Comparison of ENCODE assay signal across 8 mouse cellular contexts in genomic region chr6:87582456-87582855, GRCm38 (mm10). TPM values are rescaled to one million over a fixed set of nuclear protein-coding genes. Genes with fewer than 3 reads are reported as not detected.
A peak's percentile ranks its signal among the peaks of the same experiment; 100 is the strongest.
DNase-seq lines count a peak whose midpoint lies in the region; ATAC-seq and TF ChIP-seq lines count a peak whose summit lies in the region.

No protein-coding gene starts in this region.

- 53% methylated on average over 6 of the region's 6 CpGs for WGBS in kidney, adult 2 months
- 68% methylated on average over 6 of the region's 6 CpGs for WGBS in kidney, embryonic 14.5 days
- WGBS in intestine, postnatal 0 days: 13% methylated on average over 6 of the region's 6 CpGs
- WGBS in hindbrain, embryonic 14.5 days: 75% methylated on average over 6 of the region's 6 CpGs

- ATAC-seq in kidney, embryonic 14.5 days (ENCODE audit: low FRiP score, low TSS enrichment): no peak
- ATAC-seq in intestine, postnatal 0 days: peak; percentile 86
- ATAC-seq in hindbrain, embryonic 14.5 days (ENCODE audit: low FRiP score): no peak

- no peaks in the 10 kb centered on the region for H3K9me3 ChIP-seq in kidney, embryonic 14.5 days (ENCODE audit: control insufficient read depth, low read length)
- no peaks in the 10 kb centered on the region for H3K9me3 ChIP-seq in intestine, postnatal 0 days (ENCODE audit: control insufficient read depth)
- no peaks in the 10 kb centered on the region for H3K9me3 ChIP-seq in hindbrain, embryonic 14.5 days (ENCODE audit: control insufficient read depth, low read length)

- H3K4me3 ChIP-seq in kidney, adult 2 months (ENCODE audit: insufficient read depth, low read depth, low read length): no peak overlapping the region
- no peak overlapping the region for H3K4me3 ChIP-seq in kidney, embryonic 14.5 days (ENCODE audit: low read length)
- no peak overlapping the region for H3K4me3 ChIP-seq in intestine, postnatal 0 days (ENCODE audit: low read depth, low read length)
- no peak overlapping the region for H3K4me3 ChIP-seq in hindbrain, embryonic 14.5 days (replicated peaks; ENCODE audit: low read length)

- TF ChIP-seq CTCF in kidney, adult 2 months (conservative IDR thresholded peaks at IDR 0.05; ENCODE audit: insufficient read depth, insufficient read length, low read depth, low read length): no peak
- no peak for TF ChIP-seq CTCF in intestine, postnatal 0 days (IDR thresholded peaks at IDR 0.05; ENCODE audit: low read depth)

- H3K4me1 ChIP-seq in kidney, adult 2 months (ENCODE audit: control insufficient read depth, insufficient read depth, low read length): no peaks in the 10 kb centered on the region
- no peaks in the 10 kb centered on the region; the same call in 1 of the 2 replicates for H3K4me1 ChIP-seq in kidney, embryonic 14.5 days (ENCODE audit: control insufficient read depth, insufficient read depth, low read length)
- peaks cover 6% of the 10 kb centered on the region; the same call in 1 of the 2 replicates for H3K4me1 ChIP-seq in intestine, postnatal 0 days (replicated peaks; ENCODE audit: control insufficient read depth, insufficient read depth, low read length)
- no peaks in the 10 kb centered on the region for H3K4me1 ChIP-seq in hindbrain, embryonic 14.5 days (replicated peaks; ENCODE audit: control insufficient read depth, insufficient read depth, low read length)

- H3K27ac ChIP-seq in kidney, adult 2 months (ENCODE audit: insufficient read depth, low read depth, low read length): no peak overlapping the region
- no peak overlapping the region for H3K27ac ChIP-seq in kidney, embryonic 14.5 days (ENCODE audit: low read depth, low read length)
- H3K27ac ChIP-seq in intestine, postnatal 0 days (ENCODE audit: low read depth, low read length): no peak overlapping the region
- H3K27ac ChIP-seq in hindbrain, embryonic 14.5 days: no peak overlapping the region

- no peak for TF ChIP-seq POLR2A in kidney, adult 2 months (IDR thresholded peaks at IDR 0.05; ENCODE audit: low read depth, low read length)

- peak; percentile 9 for DNase-seq in kidney, adult 2 months
- peak; percentile 40 to 56 for DNase-seq in gastrocnemius, adult 8-10 months (ENCODE audit: low spot score in 2 of 2)
- peak; percentile 84 to 90 for DNase-seq in lung, postnatal 4 days
- no peak for DNase-seq in hindbrain, embryonic 14.5 days (ENCODE audit: low spot score)
- no peak for DNase-seq in thymus, postnatal 0 days (ENCODE audit: low spot score)
- DNase-seq in testis, postnatal 14 days (ENCODE audit: low spot score): no peak

- no peaks in the 10 kb centered on the region for H3K36me3 ChIP-seq in kidney, adult 2 months (ENCODE audit: control insufficient read depth, insufficient read depth, low read length)
- H3K36me3 ChIP-seq in kidney, embryonic 14.5 days (ENCODE audit: control insufficient read depth, insufficient read depth, low read length): no peaks in the 10 kb centered on the region
- H3K36me3 ChIP-seq in intestine, postnatal 0 days (ENCODE audit: control insufficient read depth, insufficient read depth): no peaks in the 10 kb centered on the region
- H3K36me3 ChIP-seq in hindbrain, embryonic 14.5 days (replicated peaks; ENCODE audit: control insufficient read depth, insufficient read depth): no peaks in the 10 kb centered on the region

- H3K9ac ChIP-seq in kidney, embryonic 14.5 days (ENCODE audit: low read depth, low read length): no peak overlapping the region
- H3K9ac ChIP-seq in intestine, postnatal 0 days (ENCODE audit: low read depth, low read length): no peak overlapping the region
- no peak overlapping the region for H3K9ac ChIP-seq in hindbrain, embryonic 14.5 days

- no peak overlapping the region for H3K4me2 ChIP-seq in kidney, embryonic 14.5 days (replicated peaks; ENCODE audit: low read depth, low read length)
- H3K4me2 ChIP-seq in intestine, postnatal 0 days (replicated peaks; ENCODE audit: low read depth): no peak overlapping the region; the same call in 1 of the 2 replicates
- H3K4me2 ChIP-seq in hindbrain, embryonic 14.5 days (replicated peaks): no peak overlapping the region

- no peaks in the 10 kb centered on the region for H3K27me3 ChIP-seq in kidney, adult 2 months (replicated peaks; ENCODE audit: control insufficient read depth, insufficient read depth, low read length)
- H3K27me3 ChIP-seq in kidney, embryonic 14.5 days (ENCODE audit: control insufficient read depth, insufficient read depth, low read length): no peaks in the 10 kb centered on the region
- no peaks in the 10 kb centered on the region for H3K27me3 ChIP-seq in intestine, postnatal 0 days (replicated peaks; ENCODE audit: control insufficient read depth, insufficient read depth, low read length)
- H3K27me3 ChIP-seq in hindbrain, embryonic 14.5 days (ENCODE audit: control insufficient read depth, insufficient read depth, low read length): no peaks in the 10 kb centered on the region

RNA-seq across cellular contexts. Expression of gene Prokr1, which starts 8.1 kb away (rescaled TPM):
- polyA plus RNA-seq in kidney, adult 2 months (2012; rRNA removed): 0.19 and 0.22 TPM in 2 replicates
- polyA plus RNA-seq in kidney, embryonic 14.5 days (2014; fragmentation: Nextera tagmentation; extraction: Ambion mirVana): 2.5 and 4.2 TPM in 2 replicates
- total RNA-seq in gastrocnemius, adult 8-10 months (2022): 1 to 10 TPM; 1.2 to 3.2 (median 1.5) TPM
- 0.63 and 1.0 TPM in 2 replicates for polyA plus RNA-seq in intestine, postnatal 0 days (2015; fragmentation: Nextera tagmentation; extraction: Ambion mirVana)
- polyA plus RNA-seq in hindbrain, embryonic 14.5 days (2014; fragmentation: Nextera tagmentation; extraction: Ambion mirVana): 1.7 and 2.7 TPM in 2 replicates
- 0.07 and 0.21 TPM in 2 replicates for polyA plus RNA-seq in thymus, postnatal 0 days (2015; fragmentation: Nextera tagmentation; extraction: Ambion mirVana)

RNA-seq across cellular contexts. Expression of gene Arhgap25, which starts 49.4 kb away (rescaled TPM):
- 0.68 and 1.5 TPM in 2 replicates for polyA plus RNA-seq in kidney, adult 2 months (2012; rRNA removed)
- 3.3 and 5.1 TPM in 2 replicates for polyA plus RNA-seq in kidney, embryonic 14.5 days (2014; fragmentation: Nextera tagmentation; extraction: Ambion mirVana)
- under 1 TPM; 0.77 to 0.99 (median 0.78) TPM for total RNA-seq in gastrocnemius, adult 8-10 months (2022)
- 1.5 and 2.1 TPM in 2 replicates for polyA plus RNA-seq in intestine, postnatal 0 days (2015; fragmentation: Nextera tagmentation; extraction: Ambion mirVana)
- polyA plus RNA-seq in hindbrain, embryonic 14.5 days (2014; fragmentation: Nextera tagmentation; extraction: Ambion mirVana): 2.8 and 3.2 TPM in 2 replicates
- polyA plus RNA-seq in thymus, postnatal 0 days (2015; fragmentation: Nextera tagmentation; extraction: Ambion mirVana): 34.5 and 34.6 TPM in 2 replicates

Comparison
In these comparisons a context has a peak if more than half of its experiments do, and no peak if none do; other contexts are left out.
1. DNase-seq: peak in kidney, adult 2 months (single experiment), gastrocnemius, adult 8-10 months (2 of 2) and lung, postnatal 4 days (2 of 2); none in hindbrain, embryonic 14.5 days (single experiment), thymus, postnatal 0 days (single experiment) and testis, postnatal 14 days (single experiment).